Comparison of ENCODE assay signal across 10 mouse cellular contexts in the genomic region with DNA sequence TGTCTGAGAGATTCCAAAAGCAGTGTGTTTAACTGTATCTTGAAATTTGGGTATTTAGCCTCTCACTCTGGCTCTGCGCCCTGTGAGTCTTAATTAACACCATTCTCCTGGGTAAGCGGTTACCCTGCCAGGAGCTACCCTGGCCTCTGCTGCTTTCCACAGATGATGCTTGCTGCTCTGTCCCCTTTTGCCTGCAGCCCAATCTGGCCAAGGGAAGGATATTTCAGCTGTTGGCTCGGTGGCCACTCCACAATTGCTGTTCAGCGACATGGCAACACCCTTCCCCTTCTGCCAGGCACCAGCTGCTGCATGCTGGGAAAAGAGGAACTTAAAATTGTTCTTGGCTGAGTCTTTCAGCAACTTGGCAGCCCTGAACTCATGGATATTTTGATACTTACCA.
DNase-seq lines count a peak whose midpoint lies in the region; ATAC-seq lines count a peak whose summit lies in the region.
"Had no signal": no experiment of that assay in that cellular context is flagged by ENCODE, and none has a peak within 500 bp of the region (broad histone marks: within the 10 kb centered on the region; RNA-seq: fewer than 3 reads in every experiment).

No protein-coding gene starts in this region.

- H3K36me3 ChIP-seq in heart, embryonic 12.5 days: no peaks in the 10 kb centered on the region
- no peaks in the 10 kb centered on the region for H3K36me3 ChIP-seq in forebrain, embryonic 16.5 days (ENCODE audit: control insufficient read depth, insufficient read depth)
- H3K36me3 ChIP-seq: heart, embryonic 13.5 days had no signal

- 77% methylated on average over 4 of the region's 4 CpGs for WGBS in heart, embryonic 12.5 days
- WGBS in forebrain, embryonic 16.5 days: 22% methylated on average over 4 of the region's 4 CpGs

- no peak overlapping the region for H3K4me2 ChIP-seq in heart, embryonic 12.5 days
- H3K4me2 ChIP-seq in forebrain, embryonic 16.5 days (ENCODE audit: low read length): no peak overlapping the region
- H3K4me2 ChIP-seq: heart, embryonic 13.5 days had no signal

- ATAC-seq in heart, embryonic 12.5 days (ENCODE audit: insufficient number of reproducible peaks, low FRiP score): no peak
- ATAC-seq in forebrain, embryonic 16.5 days: peak; percentile 90

- H3K27me3 ChIP-seq in heart, embryonic 12.5 days (replicated peaks): no peaks in the 10 kb centered on the region
- H3K27me3 ChIP-seq in forebrain, embryonic 16.5 days (replicated peaks; ENCODE audit: control insufficient read depth, insufficient read depth, low read length): 0 out of 2 replicates have a peak, but pooled peaks cover 5% of the 10 kb centered on the region
- H3K27me3 ChIP-seq: heart, embryonic 13.5 days; megakaryocyte, embryonic 14.5 days had no signal

- no peaks in the 10 kb centered on the region for H3K4me1 ChIP-seq in heart, embryonic 12.5 days (replicated peaks)
- peaks cover 9% of the 10 kb centered on the region for H3K4me1 ChIP-seq in forebrain, embryonic 16.5 days (replicated peaks; ENCODE audit: control insufficient read depth, insufficient read depth, low read length)
- H3K4me1 ChIP-seq: heart, embryonic 13.5 days; megakaryocyte, embryonic 14.5 days had no signal

- no peak overlapping the region for H3K27ac ChIP-seq in heart, embryonic 12.5 days (ENCODE audit: poor library complexity, severe bottlenecking)
- no peak overlapping the region for H3K27ac ChIP-seq in forebrain, embryonic 16.5 days (ENCODE audit: low read length)
- H3K27ac ChIP-seq: heart, embryonic 13.5 days had no signal

- H3K9me3 ChIP-seq in heart, embryonic 12.5 days (replicated peaks): no peaks in the 10 kb centered on the region
- no peaks in the 10 kb centered on the region for H3K9me3 ChIP-seq in forebrain, embryonic 16.5 days (ENCODE audit: control insufficient read depth, low read length)
- H3K9me3 ChIP-seq: heart, embryonic 13.5 days had no signal

- H3K4me3 ChIP-seq in heart, embryonic 12.5 days: no peak overlapping the region
- no peak overlapping the region for H3K4me3 ChIP-seq in forebrain, embryonic 16.5 days (replicated peaks; ENCODE audit: low read length)
- H3K4me3 ChIP-seq: heart, embryonic 13.5 days; megakaryocyte, embryonic 14.5 days had no signal

- H3K9ac ChIP-seq in heart, embryonic 12.5 days: no peak overlapping the region
- no peak overlapping the region for H3K9ac ChIP-seq in forebrain, embryonic 16.5 days (replicated peaks; ENCODE audit: low read depth, low read length)
- H3K9ac ChIP-seq: heart, embryonic 13.5 days had no signal

- peak; percentile 16 for DNase-seq in heart, adult 8-10 months (ENCODE audit: low spot score)
- peak; percentile 50 for DNase-seq in layer of hippocampus, adult 8-10 months (ENCODE audit: low spot score in 2 of 2)
- peak; percentile 68 to 78 for DNase-seq in right cerebral cortex, postnatal 10 days (ENCODE audit: low spot score in 2 of 2)
- DNase-seq in natural killer cell, adult 2 months (ENCODE audit: low spot score in 2 of 2): no peak
- no peak for DNase-seq in ovary, adult 18-20 months (ENCODE audit: low spot score)
- DNase-seq in embryo, embryonic 10 days (ENCODE audit: low spot score): no peak

Comparison
In these comparisons a context has a peak if more than half of its experiments do, and no peak if none do; other contexts are left out.
1. DNase-seq: peak in heart, adult 8-10 months (single experiment), layer of hippocampus, adult 8-10 months (2 of 2) and right cerebral cortex, postnatal 10 days (2 of 2); none in natural killer cell, adult 2 months (0 of 2), ovary, adult 18-20 months (single experiment) and embryo, embryonic 10 days (single experiment).